Mouse (Mus musculus): Measurements from ENCODE around the gene Slc36a4.

Gene Slc36a4

GRCm38 (mm10) chr9:15722506-15722905 is 13.0 kb downstream of the Slc36a4 start:
- no peak for DNase-seq (ENCODE audit: low spot score in 2 of 2)

GRCm38 (mm10) chr9:15727168-15727567 is 17.6 kb downstream of the Slc36a4 start:
- no peak for DNase-seq (ENCODE audit: low spot score in 2 of 2)

GRCm38 (mm10) chr9:15731758-15732748 is 22.5 kb downstream of the Slc36a4 start:
- no peak for DNase-seq (ENCODE audit: low spot score in 2 of 2)

- no peak for DNase-seq (ENCODE audit: low spot score in 2 of 2)
These were observed 24.7 kb downstream of the Slc36a4 start for GRCm38 (mm10) chr9:15734056-15734866.

- no peak for DNase-seq (ENCODE audit: low spot score in 2 of 2)
These were observed 25.3 kb downstream of the Slc36a4 start for GRCm38 (mm10) chr9:15734867-15735131.

- DNase-seq (ENCODE audit: low spot score in 2 of 2) = no peak
These were observed 28.0 kb downstream of the Slc36a4 start for GRCm38 (mm10) chr9:15737522-15737921.

GRCm38 (mm10) chr9:15741428-15741827 is 31.9 kb downstream of the Slc36a4 start:
- no peak for DNase-seq (ENCODE audit: low spot score in 2 of 2)

GRCm38 (mm10) chr9:15741931-15742330 is 32.4 kb downstream of the Slc36a4 start:
- DNase-seq (ENCODE audit: low spot score in 2 of 2) = no peak

GRCm38 (mm10) chr9:15745985-15746607 is 36.6 kb downstream of the Slc36a4 start:
- DNase-seq (ENCODE audit: low spot score in 2 of 2) = no peak

- DNase-seq (ENCODE audit: low spot score in 2 of 2) = no peak
These were observed 37.1 kb downstream of the Slc36a4 start for GRCm38 (mm10) chr9:15746636-15747035.

- no peak for DNase-seq (ENCODE audit: low spot score in 2 of 2)
These were observed 38.8 kb downstream of the Slc36a4 start for GRCm38 (mm10) chr9:15748383-15748782.

GRCm38 (mm10) chr9:15759318-15759717 is 49.8 kb downstream of the Slc36a4 start:
- no peak for DNase-seq (ENCODE audit: low spot score in 2 of 2)

- DNase-seq (ENCODE audit: low spot score in 2 of 2) = no peak
These were observed 56.8 kb downstream of the Slc36a4 start for GRCm38 (mm10) chr9:15766379-15766778.

- no peak for DNase-seq (ENCODE audit: low spot score in 2 of 2)
These were observed 57.3 kb downstream of the Slc36a4 start for GRCm38 (mm10) chr9:15766821-15767220.

GRCm38 (mm10) chr9:15772766-15773165 is 63.2 kb downstream of the Slc36a4 start:
- no peak for DNase-seq (ENCODE audit: low spot score in 2 of 2)

- DNase-seq (ENCODE audit: low spot score in 2 of 2) = no peak
These were observed 63.9 kb downstream of the Slc36a4 start for GRCm38 (mm10) chr9:15773426-15773825.

GRCm38 (mm10) chr9:15774911-15775310 is 65.4 kb downstream of the Slc36a4 start:
- DNase-seq (ENCODE audit: low spot score in 2 of 2) = peak; percentile 6 to 62

- DNase-seq (ENCODE audit: low spot score in 2 of 2) = no peak
These were observed 72.4 kb downstream of the Slc36a4 start for GRCm38 (mm10) chr9:15781936-15782335.

GRCm38 (mm10) chr9:15786192-15786591 is 76.7 kb downstream of the Slc36a4 start:
- DNase-seq (ENCODE audit: low spot score in 2 of 2) = no peak

- no peak for DNase-seq (ENCODE audit: low spot score in 2 of 2)
These were observed 77.1 kb downstream of the Slc36a4 start for GRCm38 (mm10) chr9:15786610-15787009.

- DNase-seq (ENCODE audit: low spot score in 2 of 2) = no peak
These were observed 82.5 kb downstream of the Slc36a4 start for GRCm38 (mm10) chr9:15792076-15792475.

Measured in left cerebral cortex, adult 9 months (tissue).